ENCODE assay signal across 21 mouse cellular contexts in genomic region chr7:107687412-107687811, GRCm38 (mm10).
DNase-seq lines count a peak whose midpoint lies in the region; ATAC-seq and TF ChIP-seq lines count a peak whose summit lies in the region.
"Had no signal": no experiment of that assay in that cellular context is flagged by ENCODE, and none has a peak within 500 bp of the region (broad histone marks: within the 10 kb centered on the region; RNA-seq: fewer than 3 reads in every experiment).

No protein-coding gene starts in this region.

- H3K4me3 ChIP-seq in lung, embryonic 14.5 days (ENCODE audit: low read depth, low read length), result no peak overlapping the region
- H3K4me3 ChIP-seq in ES-Bruce4 (ENCODE audit: low read depth, low read length), result no peak overlapping the region
- no peak overlapping the region for H3K4me3 ChIP-seq in small intestine, adult 2 months (ENCODE audit: low read depth, low read length)
- H3K4me3 ChIP-seq: embryonic facial prominence, embryonic 10.5 days; forebrain, embryonic 12.5 days; hindbrain, embryonic 10.5 days; midbrain, embryonic 15.5 days; myocyte had no signal

- peak; percentile 56; the same call in 1 of the 2 replicates for TF ChIP-seq EP300 in ES-Bruce4 (IDR thresholded peaks at IDR 0.05; ENCODE audit: insufficient read depth, low read depth, low read length)

- H3K36me3 ChIP-seq in lung, embryonic 14.5 days (ENCODE audit: insufficient read depth), result no peaks in the 10 kb centered on the region
- H3K36me3 ChIP-seq in ES-Bruce4 (ENCODE audit: control insufficient read depth, insufficient read depth, low read length, poor library complexity, severe bottlenecking), result no peaks in the 10 kb centered on the region
- peaks cover 19% of the 10 kb centered on the region for H3K36me3 ChIP-seq in small intestine, adult 2 months (ENCODE audit: control insufficient read depth, insufficient read depth, low read length)
- H3K36me3 ChIP-seq: forebrain, embryonic 12.5 days; G1E; hindbrain, embryonic 10.5 days; midbrain, embryonic 15.5 days had no signal

- peaks cover 5% of the 10 kb centered on the region; the same call in 1 of the 2 replicates for H3K4me1 ChIP-seq in lung, embryonic 14.5 days (ENCODE audit: insufficient read depth)
- peaks cover 8% of the 10 kb centered on the region for H3K4me1 ChIP-seq in ES-Bruce4 (ENCODE audit: control insufficient read depth, insufficient read depth, low read length)
- peaks cover 20% of the 10 kb centered on the region; the same call in 1 of the 2 replicates for H3K4me1 ChIP-seq in small intestine, adult 2 months (ENCODE audit: control insufficient read depth, insufficient read depth, insufficient read length, low read length)
- H3K4me1 ChIP-seq: forebrain, embryonic 12.5 days; midbrain, embryonic 15.5 days had no signal

- ATAC-seq in lung, embryonic 14.5 days (ENCODE audit: insufficient read depth), result no peak
- ATAC-seq in granulocyte monocyte progenitor cell, adult 5-6 weeks (replicated peaks; ENCODE audit: poor library complexity, severe bottlenecking), result peak; percentile 6; the same call in 1 of the 2 replicates
- no peak for ATAC-seq in megakaryocyte, adult 5-6 weeks (ENCODE audit: poor library complexity, severe bottlenecking)
- ATAC-seq: hindbrain, postnatal 0 days; liver, postnatal 0 days; midbrain, embryonic 15.5 days had no signal

- no peak for TF ChIP-seq CTCF in lung, embryonic 14.5 days (IDR thresholded peaks at IDR 0.05; ENCODE audit: low read depth)
- no peak for TF ChIP-seq CTCF in ES-Bruce4 (IDR thresholded peaks at IDR 0.05; ENCODE audit: low read depth, low read length)
- TF ChIP-seq CTCF in small intestine, adult 2 months (IDR thresholded peaks at IDR 0.05; ENCODE audit: extremely low read depth, insufficient read length, insufficient replicate concordance, low read depth, low read length), result no peak

- 12% methylated on average over 3 of the region's 3 CpGs for WGBS in lung, embryonic 14.5 days
- WGBS in small intestine, adult 2 months, result 10% methylated on average over 3 of the region's 3 CpGs

- no peak overlapping the region for H3K9ac ChIP-seq in lung, embryonic 14.5 days
- H3K9ac ChIP-seq in ES-Bruce4 (ENCODE audit: low read depth, poor library complexity, severe bottlenecking), result no peak overlapping the region
- H3K9ac ChIP-seq: forebrain, embryonic 12.5 days; liver, postnatal 0 days; midbrain, embryonic 15.5 days had no signal

- no peak overlapping the region for H3K27ac ChIP-seq in lung, embryonic 14.5 days (ENCODE audit: low read depth)
- H3K27ac ChIP-seq in ES-Bruce4 (ENCODE audit: insufficient read depth, low read length), result no peak overlapping the region
- peak overlapping the region; percentile 36; the same call in 1 of the 2 replicates for H3K27ac ChIP-seq in small intestine, adult 2 months (ENCODE audit: insufficient read depth, low read depth, low read length)
- H3K27ac ChIP-seq: forebrain, embryonic 12.5 days; hindbrain, embryonic 10.5 days; hindbrain, postnatal 0 days; midbrain, embryonic 15.5 days had no signal

- H3K27me3 ChIP-seq in lung, embryonic 14.5 days (ENCODE audit: insufficient read depth, low read length), result no peaks in the 10 kb centered on the region
- H3K27me3 ChIP-seq in ES-Bruce4 (ENCODE audit: control insufficient read depth, insufficient read depth, low read length, poor library complexity, severe bottlenecking), result no peaks in the 10 kb centered on the region
- H3K27me3 ChIP-seq in small intestine, adult 2 months (ENCODE audit: control insufficient read depth, insufficient read depth, low read length), result no peaks in the 10 kb centered on the region
- H3K27me3 ChIP-seq: forebrain, embryonic 12.5 days; midbrain, embryonic 15.5 days had no signal

- DNase-seq in lung, embryonic 14.5 days, result peak; percentile 22
- no peak for DNase-seq in lung, postnatal 14 days
- no peak for DNase-seq in testis, postnatal 14 days (ENCODE audit: low spot score)
- DNase-seq in kidney, postnatal 25 days, result no peak
- DNase-seq: cerebellum, adult 18-20 months; cerebellum, postnatal 36 days; gastrocnemius, postnatal 10 days; liver; liver, postnatal 0 days; right cerebral cortex, adult 18-20 months had no signal

- H3K4me2 ChIP-seq in lung, embryonic 14.5 days, result no peak overlapping the region
- H3K4me2 ChIP-seq: forebrain, embryonic 12.5 days; midbrain, embryonic 15.5 days had no signal

- H3K9me3 ChIP-seq in lung, embryonic 14.5 days (ENCODE audit: low read depth, low read length), result no peaks in the 10 kb centered on the region
- no peaks in the 10 kb centered on the region for H3K9me3 ChIP-seq in ES-Bruce4 (replicated peaks; ENCODE audit: control insufficient read depth, insufficient read depth, low read length, poor library complexity, severe bottlenecking)
- H3K9me3 ChIP-seq: embryonic facial prominence, embryonic 10.5 days; forebrain, embryonic 12.5 days; hindbrain, embryonic 10.5 days; midbrain, embryonic 15.5 days had no signal

- no peak for TF ChIP-seq POLR2A in ES-Bruce4 (IDR thresholded peaks at IDR 0.05; ENCODE audit: insufficient read depth, low read length)
- TF ChIP-seq POLR2A in small intestine, adult 2 months (IDR thresholded peaks at IDR 0.05; ENCODE audit: low read depth, low read length), result no peak
